Mouse (Mus musculus): ENCODE data around the gene Swt1.

- TF ChIP-seq CTCF (IDR thresholded peaks at IDR 0.05; ENCODE audit: borderline replicate concordance, control insufficient read depth, extremely low read depth, insufficient read depth, low read length, poor library complexity) (no peak), POLR2A (IDR thresholded peaks at IDR 0.05; ENCODE audit: control insufficient read depth, extremely low read depth, insufficient read depth, low read length, poor library complexity) (no peak)
Measured at GRCm38 (mm10) chr1:151355994-151356393, 72.3 kb downstream of the Swt1 start.
